Mouse (Mus musculus) kidney, embryonic 15.5 days (tissue): ENCODE measurements around the gene Rapgef1. TPM values are rescaled to one million over a fixed set of nuclear protein-coding genes. Genes with fewer than 3 reads are reported as not detected.

ENCODE experiments used
- ATAC-seq: fragments of 200-750 bp; cut with Nextera tagmentation; replicated peaks from 2 replicates; pipeline ENCODE4 v1.8.0; 2017; ENCODE audit warnings: moderate TSS enrichment; ENCODE audit not compliant: low FRiP score
- H3K27ac ChIP-seq: fragments of 300-500 bp; sonication (generic); 2 replicates; pipeline ENCODE4 v1.5.1; 2015; ENCODE audit warnings: mild to moderate bottlenecking, inconsistent platforms
- H3K27me3 ChIP-seq: fragments of 300-500 bp; sonication (generic); 2 replicates; pipeline ENCODE4 v1.6.1; 2015; ENCODE audit warnings: inconsistent platforms
- H3K36me3 ChIP-seq: fragments of 300-500 bp; sonication (generic); 2 replicates; pipeline ENCODE4 v1.6.1; 2015; ENCODE audit warnings: inconsistent platforms
- H3K4me1 ChIP-seq: fragments of 300-500 bp; sonication (generic); 2 replicates; pipeline ENCODE4 v1.6.1; 2015; ENCODE audit warnings: inconsistent platforms
- H3K4me2 ChIP-seq: fragments of 300-500 bp; sonication (generic); 2 replicates; pipeline ENCODE4 v1.6.1; 2015; ENCODE audit warnings: moderate library complexity, mild to moderate bottlenecking, inconsistent platforms
- H3K4me3 ChIP-seq: fragments of 300-500 bp; sonication (generic); replicated peaks from 2 replicates; pipeline ENCODE4 v1.5.1; 2015; ENCODE audit warnings: mild to moderate bottlenecking, inconsistent platforms
- H3K9ac ChIP-seq: fragments of 300-500 bp; sonication (generic); 2 replicates; pipeline ENCODE4 v1.6.1; 2015; ENCODE audit warnings: mild to moderate bottlenecking, inconsistent platforms
- H3K9me3 ChIP-seq: fragments of 300-500 bp; sonication (generic); replicated peaks from 2 replicates; pipeline ENCODE4 v1.6.1; 2016; ENCODE audit warnings: inconsistent platforms
- WGBS: fragments of 180-500 bp; shearing (Covaris S2); methylation state at CpG from one replicate; pipeline ENCODE4 v1.1.7; 2015; ENCODE audit warnings: mixed read lengths; 5-methylcytosine and 5-hydroxymethylcytosine counted together
- polyA plus RNA-seq: library from polyadenylated mRNA; unstranded; fragments of >200 nt; fragmentation: Nextera tagmentation; extraction: Ambion mirVana; gene quantifications from 2 replicates; pipeline ENCODE4 v1.2.1, GENCODE M21; 2015

Gene Rapgef1
- polyA plus RNA-seq, 1 experiment from 2014 or later, result 13.8 TPM

DNA sequence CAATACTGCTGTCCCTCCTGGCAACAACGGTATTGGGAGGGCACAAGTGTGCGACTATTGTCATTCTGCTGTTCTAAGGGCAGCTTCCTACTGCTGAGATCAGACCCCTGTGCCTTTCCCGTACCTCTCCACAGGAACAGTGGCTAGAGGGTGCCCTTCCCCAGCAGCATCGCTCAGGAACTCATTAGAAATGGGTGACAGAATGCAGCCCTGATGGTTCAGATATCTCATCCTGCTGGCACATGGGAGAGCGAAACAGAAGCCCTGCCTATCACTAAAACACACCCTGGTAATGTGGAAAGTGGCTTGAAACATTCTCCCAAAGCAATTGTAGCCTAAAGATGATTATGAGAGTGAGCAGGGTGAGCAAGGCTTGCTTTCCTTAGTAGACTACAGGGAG is 15.0 kb downstream of the Rapgef1 start:
- ATAC-seq, result no peak
- H3K27me3 ChIP-seq, result no peaks in the 10 kb centered on the region
- no peak overlapping the region for H3K4me3 ChIP-seq
- no peak overlapping the region for H3K4me2 ChIP-seq
- no peak overlapping the region for H3K9ac ChIP-seq
- 74% methylated on average over 5 of the region's 5 CpGs for WGBS
- no peaks in the 10 kb centered on the region for H3K9me3 ChIP-seq
- no peak overlapping the region for H3K27ac ChIP-seq
- peaks cover 47% of the 10 kb centered on the region for H3K4me1 ChIP-seq
- H3K36me3 ChIP-seq, result no peaks in the 10 kb centered on the region

DNA sequence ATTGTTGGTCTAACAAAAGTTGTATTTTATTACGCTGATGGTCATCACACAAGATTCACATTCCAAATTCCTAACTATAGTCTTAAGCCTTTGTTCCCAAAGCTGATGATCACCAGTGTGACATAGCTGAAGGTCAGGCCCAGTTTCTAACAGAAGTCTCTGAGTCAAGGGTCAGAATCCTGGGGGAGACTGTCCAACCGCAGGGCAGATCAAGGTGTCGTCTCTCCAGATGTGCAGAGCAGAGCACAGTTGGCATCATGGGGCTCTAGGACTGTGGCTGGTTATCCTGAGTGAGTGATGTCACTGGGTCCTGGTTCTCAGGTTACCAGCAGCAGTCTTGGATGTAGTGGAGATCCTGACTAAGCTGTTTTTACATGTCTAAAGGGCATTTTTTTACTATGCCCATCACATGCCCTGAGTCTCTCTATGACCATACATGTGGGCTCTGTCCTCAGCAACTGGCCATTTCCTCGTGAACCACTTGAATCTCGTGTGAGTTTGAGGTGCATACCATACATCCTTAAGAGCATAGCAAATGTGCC is 16.5 kb downstream of the Rapgef1 start:
- no peaks in the 10 kb centered on the region for H3K36me3 ChIP-seq
- H3K27me3 ChIP-seq, result no peaks in the 10 kb centered on the region
- H3K9me3 ChIP-seq, result no peaks in the 10 kb centered on the region
- no peak overlapping the region for H3K9ac ChIP-seq
- H3K27ac ChIP-seq, result no peak overlapping the region
- ATAC-seq, result no peak
- peaks cover 55% of the 10 kb centered on the region for H3K4me1 ChIP-seq
- no peak overlapping the region for H3K4me3 ChIP-seq
- H3K4me2 ChIP-seq, result no peak overlapping the region
- WGBS, result 71% methylated on average over 5 of the region's 5 CpGs

GRCm38 (mm10) chr2:29637528-29637927 is 18.0 kb downstream of the Rapgef1 start:
- Histone ChIP-seq H3K27me3 (no peaks in the 10 kb centered on the region), H3K27ac (0 out of 2 replicates have a peak overlapping the region, but pooled peaks have one; percentile 37)
- ATAC-seq, result no peak

DNA sequence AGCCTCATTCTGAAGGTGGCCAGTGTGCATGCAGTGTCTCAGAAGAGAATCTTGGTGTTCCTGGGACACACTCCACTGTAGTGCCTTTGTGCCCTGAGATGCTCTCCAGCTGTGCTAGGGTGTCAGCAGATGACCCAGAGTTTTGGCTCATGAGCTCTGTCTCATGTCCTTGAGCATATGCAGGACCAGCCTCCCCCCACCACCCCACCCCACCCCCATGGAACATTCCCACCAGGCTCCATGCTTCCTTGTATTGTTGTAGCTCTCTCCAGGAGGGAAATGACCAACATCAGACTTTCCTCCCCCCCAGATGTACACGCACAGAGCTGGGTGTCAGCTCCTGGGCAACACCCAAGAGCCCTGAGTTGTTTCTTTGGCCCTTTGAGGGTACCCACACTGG is 19.9 kb downstream of the Rapgef1 start:
- Histone ChIP-seq H3K27ac (peak overlapping the region; percentile 64), H3K4me1 (peaks cover 40% of the 10 kb centered on the region), H3K27me3 (no peaks in the 10 kb centered on the region), H3K9me3 (no peaks in the 10 kb centered on the region), H3K36me3 (no peaks in the 10 kb centered on the region), H3K4me3 (no peak overlapping the region), H3K4me2 (no peak overlapping the region), H3K9ac (no peak overlapping the region)
- ATAC-seq, result 0 out of 2 replicates have a peak, but pooled peaks have one; percentile 33
- 59% methylated on average over 1 of the region's 1 CpGs for WGBS

More at GRCm38 (mm10) chr2:29637528-29637927, 18.0 kb downstream of the Rapgef1 start:
- Histone ChIP-seq H3K36me3 (no peaks in the 10 kb centered on the region), H3K4me3 (no peak overlapping the region), H3K9me3 (no peaks in the 10 kb centered on the region), H3K4me2 (no peak overlapping the region), H3K4me1 (peaks cover 51% of the 10 kb centered on the region), H3K9ac (no peak overlapping the region)

- no peaks in the 10 kb centered on the region for H3K36me3 ChIP-seq
- no peaks in the 10 kb centered on the region for H3K27me3 ChIP-seq
- H3K4me1 ChIP-seq, result peaks cover 37% of the 10 kb centered on the region
- H3K27ac ChIP-seq, result peak overlapping the region; percentile 64; the same call in 1 of the 2 replicates
- no peak overlapping the region for H3K4me3 ChIP-seq
- 44% methylated on average over 5 of the region's 5 CpGs for WGBS
- H3K4me2 ChIP-seq, result no peak overlapping the region
- ATAC-seq, result no peak
- H3K9ac ChIP-seq, result no peak overlapping the region
- H3K9me3 ChIP-seq, result no peaks in the 10 kb centered on the region
Observed at GRCm38 (mm10) chr2:29639953-29640743, 20.6 kb downstream of the Rapgef1 start.

- H3K36me3 ChIP-seq, result no peaks in the 10 kb centered on the region
- H3K4me2 ChIP-seq, result no peak overlapping the region
- no peak overlapping the region for H3K27ac ChIP-seq
- H3K9me3 ChIP-seq, result no peaks in the 10 kb centered on the region
- peaks cover 34% of the 10 kb centered on the region for H3K4me1 ChIP-seq
- H3K27me3 ChIP-seq, result no peaks in the 10 kb centered on the region
- ATAC-seq, result no peak
- no peak overlapping the region for H3K4me3 ChIP-seq
- no peak overlapping the region for H3K9ac ChIP-seq
- WGBS, result 87% methylated on average over 3 of the region's 3 CpGs
Observed at GRCm38 (mm10) chr2:29641707-29642106, 22.2 kb downstream of the Rapgef1 start.

DNA sequence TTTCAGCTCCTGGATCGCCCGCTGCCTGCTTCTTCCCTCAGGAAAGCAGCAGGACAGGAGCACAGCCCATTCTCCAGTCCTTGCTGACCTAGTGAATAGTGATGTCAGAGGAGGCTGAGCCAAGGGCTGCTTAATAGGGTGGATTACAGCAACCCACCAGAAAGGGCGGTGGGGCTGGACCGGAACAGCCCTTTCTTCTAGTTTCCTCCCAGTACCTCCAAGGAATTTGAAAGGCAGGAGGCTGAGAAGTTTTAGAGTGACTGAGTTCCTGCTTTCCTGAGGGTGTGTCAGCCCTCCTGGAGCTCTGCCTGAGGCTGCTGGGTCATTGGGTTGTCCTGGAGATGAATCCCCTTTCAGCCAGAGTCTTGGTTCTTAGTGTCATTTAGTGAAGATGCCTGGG is 23.9 kb downstream of the Rapgef1 start:
- Histone ChIP-seq H3K9me3 (no peaks in the 10 kb centered on the region), H3K36me3 (no peaks in the 10 kb centered on the region), H3K4me2 (no peak overlapping the region), H3K27me3 (no peaks in the 10 kb centered on the region), H3K27ac (peak overlapping the region; percentile 48), H3K4me1 (peaks cover 28% of the 10 kb centered on the region), H3K9ac (no peak overlapping the region), H3K4me3 (peak overlapping the region; percentile 18; the same call in 1 of the 2 replicates)
- WGBS, result 57% methylated on average over 4 of the region's 4 CpGs
- ATAC-seq, result peak; percentile 56; the same call in 1 of the 2 replicates

- Histone ChIP-seq H3K4me1 (peaks cover 25% of the 10 kb centered on the region), H3K36me3 (no peaks in the 10 kb centered on the region), H3K4me2 (no peak overlapping the region), H3K27me3 (no peaks in the 10 kb centered on the region), H3K9me3 (no peaks in the 10 kb centered on the region), H3K4me3 (no peak overlapping the region), H3K27ac (no peak overlapping the region), H3K9ac (no peak overlapping the region)
- 76% methylated on average over 4 of the region's 4 CpGs for WGBS
- no peak for ATAC-seq
Observed at GRCm38 (mm10) chr2:29645071-29645628, 25.6 kb downstream of the Rapgef1 start.

- no peak overlapping the region for H3K9ac ChIP-seq
- no peaks in the 10 kb centered on the region for H3K36me3 ChIP-seq
- H3K9me3 ChIP-seq, result no peaks in the 10 kb centered on the region
- H3K4me2 ChIP-seq, result no peak overlapping the region
- no peak overlapping the region for H3K4me3 ChIP-seq
- 72% methylated on average over 3 of the region's 3 CpGs for WGBS
- no peaks in the 10 kb centered on the region for H3K27me3 ChIP-seq
- peaks cover 22% of the 10 kb centered on the region for H3K4me1 ChIP-seq
- ATAC-seq, result no peak
- H3K27ac ChIP-seq, result no peak overlapping the region
Observed at GRCm38 (mm10) chr2:29646613-29647012, 27.1 kb downstream of the Rapgef1 start.

- no peak for ATAC-seq
- no peak overlapping the region for H3K4me2 ChIP-seq
- WGBS, result 86% methylated on average over 4 of the region's 4 CpGs
- H3K4me3 ChIP-seq, result no peak overlapping the region
- H3K36me3 ChIP-seq, result no peaks in the 10 kb centered on the region
- H3K27ac ChIP-seq, result no peak overlapping the region
- H3K9ac ChIP-seq, result no peak overlapping the region
- no peaks in the 10 kb centered on the region for H3K9me3 ChIP-seq
- peaks cover 25% of the 10 kb centered on the region for H3K4me1 ChIP-seq
- 0 out of 2 replicates have a peak, but pooled peaks cover under 1% of the 10 kb centered on the region for H3K27me3 ChIP-seq
Observed at GRCm38 (mm10) chr2:29647162-29647561, 27.6 kb downstream of the Rapgef1 start.

DNA sequence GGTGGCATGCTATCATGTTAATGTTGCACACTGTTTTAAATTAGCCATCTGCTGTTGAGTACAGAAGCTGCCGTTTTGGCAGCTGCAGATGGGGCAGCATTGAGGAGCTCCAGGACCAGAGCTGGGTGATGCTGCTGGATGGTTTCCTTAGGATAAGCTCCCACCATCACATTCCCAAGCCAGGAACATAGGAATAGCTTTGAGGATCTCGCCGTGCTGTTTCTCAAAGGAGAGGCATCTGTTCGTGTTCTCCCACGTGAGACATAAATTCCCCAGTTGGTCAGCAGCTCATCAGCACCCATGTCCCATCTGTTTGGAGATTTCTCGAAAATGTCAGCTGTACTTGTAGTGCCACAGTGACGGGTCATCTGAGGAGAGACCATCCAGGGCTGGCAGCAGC is 28.3 kb downstream of the Rapgef1 start:
- Histone ChIP-seq H3K9me3 (no peaks in the 10 kb centered on the region), H3K4me3 (no peak overlapping the region), H3K27ac (no peak overlapping the region), H3K9ac (no peak overlapping the region), H3K36me3 (no peaks in the 10 kb centered on the region), H3K27me3 (0 out of 2 replicates have a peak, but pooled peaks cover 4% of the 10 kb centered on the region), H3K4me2 (no peak overlapping the region), H3K4me1 (peaks cover 26% of the 10 kb centered on the region)
- no peak for ATAC-seq
- 82% methylated on average over 7 of the region's 7 CpGs for WGBS
